Mouse (Mus musculus) liver, postnatal 0 days (tissue): Measurements from ENCODE around the gene B4galt3. TPM values are rescaled to one million over a fixed set of nuclear protein-coding genes. Genes with fewer than 3 reads are reported as not detected.
"Not testable (repeated sequence)": the region's sequence is repeated elsewhere in the genome, so short reads cannot be mapped to it uniquely, and the experiment has no call there.

ENCODE experiments used
- ATAC-seq: fragments of 200-750 bp; cut with Nextera tagmentation; 2 replicates; pipeline ENCODE4 v1.8.0; 2017; ENCODE audit warnings: mild to moderate bottlenecking, moderate library complexity
- DNase-seq: peaks from one replicate; pipeline ENCODE4 v3.0.0-alpha.2; 2016
- H3K27ac ChIP-seq: fragments of 300-500 bp; sonication (generic); 2 replicates; pipeline ENCODE4 v1.5.1; 2014; ENCODE audit warnings: antibody characterized with exemption, moderate library complexity, mild to moderate bottlenecking, low read depth
- H3K27me3 ChIP-seq: fragments of 300-500 bp; sonication (generic); 2 replicates; pipeline ENCODE4 v1.6.1; 2014; ENCODE audit warnings: low read length, control low read depth, mixed read lengths; ENCODE audit not compliant: insufficient read depth
- H3K36me3 ChIP-seq: fragments of 300-500 bp; sonication (generic); replicated peaks from 2 replicates; pipeline ENCODE4 v1.6.1; 2014; ENCODE audit warnings: mild to moderate bottlenecking, control low read depth, low read length, moderate library complexity, mixed read lengths; ENCODE audit not compliant: insufficient read depth
- H3K4me1 ChIP-seq: fragments of 300-500 bp; sonication (generic); 2 replicates; pipeline ENCODE4 v1.6.1; 2014; ENCODE audit warnings: antibody characterized with exemption, mild to moderate bottlenecking, control low read depth; ENCODE audit not compliant: insufficient read depth
- H3K4me2 ChIP-seq: fragments of 300-500 bp; sonication (generic); 2 replicates; pipeline ENCODE4 v1.6.1; 2014; ENCODE audit warnings: low read depth, mild to moderate bottlenecking, low read length, moderate library complexity, mixed read lengths
- H3K4me3 ChIP-seq: fragments of 300-500 bp; sonication (generic); 2 replicates; pipeline ENCODE4 v1.5.1; 2014; ENCODE audit warnings: low read depth, low read length
- H3K9ac ChIP-seq: fragments of 300-500 bp; sonication (generic); replicated peaks from 2 replicates; pipeline ENCODE4 v1.6.1; 2014; ENCODE audit warnings: mild to moderate bottlenecking, moderate library complexity
- H3K9me3 ChIP-seq: fragments of 300-500 bp; sonication (generic); 2 replicates; pipeline ENCODE4 v1.6.1; 2016; ENCODE audit warnings: mild to moderate bottlenecking, control low read depth, low read length, mixed read lengths
- CTCF ChIP-seq: sonication (generic); IDR thresholded peaks from 2 replicates; pipeline ENCODE4 v1.5.1; 2016; ENCODE audit warnings: antibody characterized with exemption, low read depth
- EP300 ChIP-seq: IDR thresholded peaks from 2 replicates; pipeline ENCODE4 v1.6.1; 2016; ENCODE audit warnings: antibody characterized with exemption, low read depth, mild to moderate bottlenecking
- WGBS: fragments of 180-500 bp; shearing (Covaris S2); extraction: QIAGEN DNeasy Blood & Tissue Kit; methylation state at CpG from one replicate; pipeline ENCODE4 v1.1.7; 2014; ENCODE audit not compliant: insufficient replicate concordance; 5-methylcytosine and 5-hydroxymethylcytosine counted together
- polyA plus RNA-seq: library from polyadenylated mRNA; unstranded; fragments of >200 nt; fragmentation: Nextera tagmentation; extraction: Ambion mirVana; gene quantifications from 2 replicates; pipeline ENCODE4 v1.2.1, GENCODE M21; 2015

Gene B4galt3
- polyA plus RNA-seq, 1 experiment from 2014 or later: 16.0 TPM

GRCm38 (mm10) chr1:171294298-171295062 is 24.4 kb downstream of the B4galt3 start, which contains the start of gene Ufc1:
Gene Ufc1 (minus strand): TSS chr1:171295024.
- WGBS: under 1% methylated on average over 42 of the region's 42 CpGs
- Histone ChIP-seq H3K4me1 (peaks cover 19% of the 10 kb centered on the region), H3K27me3 (peaks cover 8% of the 10 kb centered on the region), H3K9me3 (peaks cover 2% of the 10 kb centered on the region; the same call in 1 of the 2 replicates), H3K36me3 (peaks cover 3% of the 10 kb centered on the region; the same call in 1 of the 2 replicates), H3K4me2 (peak within 1 kb of the TSS; percentile 73), H3K9ac (peak within 1 kb of the TSS; percentile 77), H3K4me3 (peak within 1 kb of the TSS; percentile 67), H3K27ac (peak within 1 kb of the TSS; percentile 94)
- DNase-seq (peak; percentile 84), ATAC-seq (peak; percentile 87)
- no peak; the same call in 1 of the 2 replicates for TF ChIP-seq EP300
- TF ChIP-seq CTCF: peak; percentile 62

GRCm38 (mm10) chr1:171295063-171295402 is 24.9 kb downstream of the B4galt3 start:
- 9% methylated on average over 3 of the region's 3 CpGs for WGBS
- peaks cover 8% of the 10 kb centered on the region for H3K27me3 ChIP-seq
- ATAC-seq: 0 out of 2 replicates have a peak, but pooled peaks have one; percentile 20
- no peak for TF ChIP-seq CTCF
- no peak for TF ChIP-seq EP300
- peak overlapping the region; percentile 73 for H3K4me2 ChIP-seq
- no peaks in the 10 kb centered on the region for H3K36me3 ChIP-seq
- peak overlapping the region; percentile 67 for H3K4me3 ChIP-seq
- peak overlapping the region; percentile 77 for H3K9ac ChIP-seq
- H3K27ac ChIP-seq: peak overlapping the region; percentile 94
- no peak for DNase-seq
- peaks cover 19% of the 10 kb centered on the region for H3K4me1 ChIP-seq
- H3K9me3 ChIP-seq: peaks cover 2% of the 10 kb centered on the region; the same call in 1 of the 2 replicates

- H3K4me3 ChIP-seq: no peak overlapping the region
- H3K4me1 ChIP-seq: peaks cover 7% of the 10 kb centered on the region
- no peak overlapping the region for H3K4me2 ChIP-seq
- no peaks in the 10 kb centered on the region for H3K36me3 ChIP-seq
- H3K9ac ChIP-seq: no peak overlapping the region
- 70% methylated on average over 3 of the region's 3 CpGs for WGBS
- ATAC-seq: no peak
- H3K27me3 ChIP-seq: peaks cover 8% of the 10 kb centered on the region
- TF ChIP-seq EP300 (no peak), CTCF (no peak)
- H3K27ac ChIP-seq: no peak overlapping the region
- H3K9me3 ChIP-seq: peaks cover 2% of the 10 kb centered on the region; the same call in 1 of the 2 replicates
- DNase-seq: no peak
Measured at GRCm38 (mm10) chr1:171298226-171298625, 28.1 kb downstream of the B4galt3 start.

GRCm38 (mm10) chr1:171306157-171306556 is 36.0 kb downstream of the B4galt3 start:
- not testable (repeated sequence) for H3K9ac ChIP-seq, H3K27ac ChIP-seq, H3K4me1 ChIP-seq, ATAC-seq, H3K9me3 ChIP-seq, H3K27me3 ChIP-seq, DNase-seq, H3K4me3 ChIP-seq, H3K36me3 ChIP-seq, H3K4me2 ChIP-seq
- 66% methylated on average over 5 of the region's 5 CpGs for WGBS

GRCm38 (mm10) chr1:171309321-171309720 is 39.2 kb downstream of the B4galt3 start:
- Histone ChIP-seq H3K9me3 (no peaks in the 10 kb centered on the region), H3K27me3 (no peaks in the 10 kb centered on the region), H3K4me3 (no peak overlapping the region), H3K36me3 (no peaks in the 10 kb centered on the region), H3K4me2 (no peak overlapping the region), H3K27ac (no peak overlapping the region), H3K9ac (no peak overlapping the region), H3K4me1 (no peaks in the 10 kb centered on the region)
- 63% methylated on average over 2 of the region's 2 CpGs for WGBS
- TF ChIP-seq CTCF (no peak), EP300 (no peak)
- ATAC-seq (no peak), DNase-seq (no peak)

- Histone ChIP-seq H3K4me3 (no peak overlapping the region), H3K4me2 (peak overlapping the region; percentile 14; the same call in 1 of the 2 replicates), H3K9me3 (no peaks in the 10 kb centered on the region), H3K9ac (no peak overlapping the region), H3K4me1 (0 out of 2 replicates have a peak, but pooled peaks cover 4% of the 10 kb centered on the region), H3K36me3 (no peaks in the 10 kb centered on the region), H3K27me3 (no peaks in the 10 kb centered on the region), H3K27ac (no peak overlapping the region)
- DNase-seq: no peak
- TF ChIP-seq CTCF: no peak
- no peak for TF ChIP-seq EP300
- 36% methylated on average over 7 of the region's 7 CpGs for WGBS
- no peak for ATAC-seq
Measured at GRCm38 (mm10) chr1:171319748-171320147, 49.6 kb downstream of the B4galt3 start.
